Mouse (Mus musculus) myocyte (in vitro differentiated cells): Measurements from ENCODE around the gene Arhgap10.

Experiments
- CEBPB ChIP-seq: IDR thresholded peaks from 2 replicates; pipeline ENCODE4 v1.6.1; 2011; ENCODE audit warnings: mild to moderate bottlenecking, moderate library complexity; ENCODE audit not compliant: poor library complexity, insufficient read depth, severe bottlenecking
- E2F4 ChIP-seq: IDR thresholded peaks from one replicate; pipeline ENCODE4 v1.6.1; 2011; ENCODE audit warnings: mild to moderate bottlenecking, control low read depth, moderate library complexity; ENCODE audit not compliant: insufficient read depth
- MAX ChIP-seq: IDR thresholded peaks from one replicate; pipeline ENCODE4 v1.6.1; 2011; ENCODE audit warnings: low read depth, mild to moderate bottlenecking, control low read depth
- MYOD1 ChIP-seq, 3 experiments: IDR thresholded peaks; one replicate each; pipeline ENCODE4 v1.6.1; 2011; ENCODE audit warnings: control low read depth in 2 of 3, low read depth in 2 of 3, mild to moderate bottlenecking in 2 of 3, moderate library complexity in 1 of 3; ENCODE audit not compliant: insufficient read length in 2 of 3, control insufficient read depth in 1 of 3
- MYOG ChIP-seq, 3 experiments: IDR thresholded peaks; one replicate each; pipeline ENCODE4 v1.6.1; 2011; ENCODE audit warnings: control low read depth in 2 of 3, low read depth in 2 of 3, mild to moderate bottlenecking in 2 of 3; ENCODE audit not compliant: insufficient read length in 2 of 3, control insufficient read depth in 1 of 3, insufficient read depth in 1 of 3
- POLR2A ChIP-seq: IDR thresholded peaks from one replicate; pipeline ENCODE4 v1.6.1; 2011; ENCODE audit warnings: low read depth, mild to moderate bottlenecking, control low read depth, moderate library complexity; ENCODE audit not compliant: insufficient read length
- POLR2AphosphoS2 ChIP-seq: IDR thresholded peaks from one replicate; pipeline ENCODE4 v1.6.1; 2011; ENCODE audit warnings: low read depth, control low read depth; ENCODE audit not compliant: insufficient read length
- REST ChIP-seq: IDR thresholded peaks from one replicate; pipeline ENCODE4 v1.6.1; 2011; ENCODE audit warnings: mild to moderate bottlenecking, control low read depth, moderate library complexity; ENCODE audit not compliant: insufficient read depth, insufficient read length
- SRF ChIP-seq: IDR thresholded peaks from one replicate; pipeline ENCODE4 v1.6.1; 2011; ENCODE audit warnings: low read depth; ENCODE audit not compliant: control insufficient read depth, insufficient read length
- TCF12 ChIP-seq: IDR thresholded peaks from one replicate; pipeline ENCODE4 v1.6.1; 2011; ENCODE audit warnings: mild to moderate bottlenecking, control low read depth; ENCODE audit not compliant: poor library complexity, insufficient read depth, severe bottlenecking
- USF1 ChIP-seq: IDR thresholded peaks from one replicate; pipeline ENCODE4 v1.6.1; 2011; ENCODE audit warnings: low read depth, mild to moderate bottlenecking, control low read depth, moderate library complexity

DNA sequence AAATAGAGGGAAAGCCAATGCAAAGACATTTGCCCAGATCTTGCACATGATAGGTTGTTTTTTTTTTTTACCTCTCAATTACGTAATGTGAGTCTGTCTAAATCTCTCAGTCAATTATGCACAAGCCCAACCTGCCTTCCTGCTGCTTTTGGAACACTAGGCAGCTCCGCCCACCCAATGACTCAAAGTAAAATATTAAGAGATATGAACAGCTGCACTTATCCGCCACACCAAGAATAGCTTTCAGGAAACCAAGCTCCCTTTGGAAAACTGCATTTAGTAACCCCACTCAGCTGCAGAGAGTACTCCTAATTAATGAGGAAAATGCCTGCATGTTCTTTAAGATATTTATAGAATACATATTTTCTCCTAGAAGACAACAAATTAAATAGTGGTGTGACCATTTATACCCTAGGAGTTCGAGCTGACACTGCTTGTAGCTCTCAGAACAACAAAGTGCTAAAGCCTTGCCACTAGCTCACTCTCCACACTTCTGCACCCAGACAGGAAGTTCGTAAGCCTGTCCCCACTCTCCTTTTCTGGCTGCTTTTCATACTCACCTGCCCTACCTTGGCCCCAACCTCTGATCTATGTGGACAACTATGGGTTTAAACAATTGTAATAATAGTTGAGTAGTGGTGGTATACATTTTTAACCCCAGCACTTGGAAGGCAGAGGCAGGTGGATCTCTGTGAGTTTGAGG is 25.2 kb downstream of the Arhgap10 start:
- TF ChIP-seq USF1 (no peak), POLR2A (no peak), POLR2AphosphoS2 (no peak), SRF (no peak), TCF12 (peak; percentile 53), E2F4 (no peak), MAX (no peak), MYOG (IDR thresholded peaks at IDR 0.05; ENCODE audit: control insufficient read depth in 1 of 3, insufficient read depth in 1 of 3, insufficient read length in 2 of 3, low read depth in 2 of 3) (peak in 1 of 3 experiments; percentile 61), CEBPB (peak; percentile 48; the same call in 1 of the 2 replicates), MYOD1 (IDR thresholded peaks at IDR 0.05; ENCODE audit: control insufficient read depth in 1 of 3, insufficient read length in 2 of 3, low read depth in 2 of 3) (peak; percentile 50 to 69 (median 51)), REST (no peak)
